Mouse (Mus musculus): ENCODE data around the gene Prl8a9.

Prl8a9 gene

GRCm38 (mm10) chr13:27564506-27564905 lies at the start of gene Prl8a9:
TSS of gene Prl8a9 (minus strand) at chr13:27564606.
- no peak for DNase-seq (ENCODE audit: low read depth)

- DNase-seq (ENCODE audit: low read depth) = no peak
These were observed 46.1 kb upstream of the Prl8a9 start, which contains the start of gene Prl7b1 for GRCm38 (mm10) chr13:27610482-27610881. TSS of gene Prl7b1 (minus strand) at chr13:27610582.

- no peak for DNase-seq (ENCODE audit: low read depth)
These were observed 17.7 kb upstream of the Prl8a9 start, which contains the start of gene Prl8a1 for GRCm38 (mm10) chr13:27582071-27582470. TSS of gene Prl8a1 (minus strand) at chr13:27582171.

GRCm38 (mm10) chr13:27553336-27553735 lies 11.1 kb downstream of the Prl8a9 start:
- DNase-seq (ENCODE audit: low read depth) = no peak

GRCm38 (mm10) chr13:27523156-27523555 lies 41.2 kb downstream of the Prl8a9 start:
- no peak for DNase-seq (ENCODE audit: low read depth)

GRCm38 (mm10) chr13:27513117-27513516 lies 51.3 kb downstream of the Prl8a9 start, which contains the start of gene Prl8a8:
TSS of gene Prl8a8 (minus strand) at chr13:27513217.
- no peak for DNase-seq (ENCODE audit: low read depth)

Data from fibroblast of lung, adult 2 months (primary cell).